ENCODE assay signal across 29 mouse cellular contexts in genomic region chr9:37213060-37213738, GRCm38 (mm10). TPM values are rescaled to one million over a fixed set of nuclear protein-coding genes. Genes with fewer than 3 reads are reported as not detected.
DNase-seq lines count a peak whose midpoint lies in the region; ATAC-seq and TF ChIP-seq lines count a peak whose summit lies in the region.
"Had no signal": no experiment of that assay in that cellular context is flagged by ENCODE, and none has a peak within 500 bp of the region (broad histone marks: within the 10 kb centered on the region; RNA-seq: fewer than 3 reads in every experiment).

No protein-coding gene starts in this region.

- peak; percentile 30 for DNase-seq in layer of hippocampus, adult 11-12 months (ENCODE audit: low spot score)
- no peak for DNase-seq in layer of hippocampus, postnatal 10 days (ENCODE audit: low spot score in 2 of 2)
- DNase-seq in brain, adult 2 months (ENCODE audit: low read depth, low spot score), result peak; percentile 78
- DNase-seq in left cerebral cortex, adult 2 months (ENCODE audit: extremely low spot score in 1 of 2, low spot score in 2 of 2), result no peak
- DNase-seq in right cerebral cortex, postnatal 25 days, result peak; percentile 45
- no peak for DNase-seq in adrenal gland, adult 2 months
- DNase-seq: adrenal gland, postnatal 14 days; cerebellum, adult 8-10 months; cerebellum, postnatal 36 days; embryo, embryonic 11 days; gastrocnemius, postnatal 10 days; heart, adult 11 months; kidney, adult 8-10 months; kidney, postnatal 14 days; liver, embryonic 13.5 days; lung, embryonic 14.5 days; midbrain, embryonic 14.5 days had no signal

- no peak overlapping the region for H3K4me3 ChIP-seq in left cerebral cortex, adult 2 months
- H3K4me3 ChIP-seq: embryonic facial prominence, embryonic 13.5 days; erythroblast, embryonic 14.5 days; hindbrain, embryonic 10.5 days; intestine, embryonic 15.5 days; layer of hippocampus, adult 2 months; limb, embryonic 13.5 days; liver, embryonic 13.5 days; megakaryocyte, embryonic 14.5 days; neural tube, embryonic 12.5 days had no signal

- no peak for TF ChIP-seq CTCF in left cerebral cortex, adult 2 months (IDR thresholded peaks at IDR 0.05)

- H3K27ac ChIP-seq in left cerebral cortex, adult 2 months, result peak overlapping the region; percentile 76
- H3K27ac ChIP-seq: embryonic facial prominence, embryonic 13.5 days; hindbrain, embryonic 10.5 days; intestine, embryonic 15.5 days; layer of hippocampus, adult 2 months; limb, embryonic 13.5 days; liver, embryonic 13.5 days; neural tube, embryonic 12.5 days; stomach, postnatal 0 days had no signal

- intact Hi-C loops in left cerebral cortex, adult 2 months (cut with DNase I), result loop anchor here (5.0 kb wide), 1 partner anchor 66 kb away; the partner anchor contains the start of gene Pknox2

- ATAC-seq in monocyte, adult 5-6 weeks (replicated peaks; ENCODE audit: insufficient number of reproducible peaks, low FRiP score, low TSS enrichment, poor library complexity, severe bottlenecking), result no peak
- ATAC-seq: activated CD4-positive, CD25-positive, alpha-beta regulatory T cell, adult 4 months; hindbrain, embryonic 16.5 days; intestine, embryonic 15.5 days had no signal

RNA-seq across cellular contexts. Expression of gene Tmem218, which starts 5.2 kb away (rescaled TPM):
- 10 to 100 TPM in 1 of 2 experiments, 1 to 10 TPM in 1; 8.9 to 11.5 TPM for total RNA-seq in layer of hippocampus, postnatal 10 days (2021)
- 10 to 100 TPM; 10.3 to 11.6 TPM for total RNA-seq in left cerebral cortex, adult 2 months (2021)
- total RNA-seq in adrenal gland, adult 2 months (2021), result 1 to 10 TPM; 4.2 to 8.6 TPM
- 1.5 and 1.7 TPM in 2 replicates for polyA plus RNA-seq in adrenal gland, adult 2 months (2012; rRNA removed)
- total RNA-seq in monocyte, adult 5-6 weeks (2017), result 0.86 to 4.0 TPM (median 2.0 TPM) in 3 replicates

RNA-seq across cellular contexts. Expression of gene Slc37a2, which starts 42.3 kb away (rescaled TPM):
- 1 to 10 TPM; 1.2 to 2.0 TPM for total RNA-seq in layer of hippocampus, postnatal 10 days (2021)
- total RNA-seq in left cerebral cortex, adult 2 months (2021), result 1 to 10 TPM; 1.6 to 1.8 TPM
- total RNA-seq in adrenal gland, adult 2 months (2021), result 10 to 100 TPM; 52.8 to 58.4 TPM
- polyA plus RNA-seq in adrenal gland, adult 2 months (2012; rRNA removed), result 46.7 and 51.0 TPM in 2 replicates
- total RNA-seq in monocyte, adult 5-6 weeks (2017), result 2.0 to 10.9 TPM (median 3.3 TPM) in 3 replicates
- polyA plus RNA-seq: erythroblast, embryonic 14.5 days had no signal

Comparison
In these comparisons a context has a peak if more than half of its experiments do, and no peak if none do; other contexts are left out.
1. DNase-seq: peak in layer of hippocampus, adult 11-12 months (single experiment), brain, adult 2 months (single experiment) and right cerebral cortex, postnatal 25 days (single experiment); none in layer of hippocampus, postnatal 10 days (0 of 2), left cerebral cortex, adult 2 months (0 of 2) and adrenal gland, adult 2 months (single experiment).